Mouse (Mus musculus) midbrain, embryonic 12.5 days (tissue): Measurements from ENCODE around the gene Syn3. TPM values are rescaled to one million over a fixed set of nuclear protein-coding genes. Genes with fewer than 3 reads are reported as not detected.

Experiments
- ATAC-seq: fragments of 200-750 bp; cut with Nextera tagmentation; 2 replicates; pipeline ENCODE4 v1.8.0; 2017; ENCODE audit warnings: low read depth, moderate TSS enrichment, moderate library complexity; ENCODE audit not compliant: low FRiP score
- H3K27ac ChIP-seq: fragments of 300-500 bp; sonication (generic); replicated peaks from 2 replicates; pipeline ENCODE4 v1.5.1; 2016; ENCODE audit warnings: mild to moderate bottlenecking
- H3K27me3 ChIP-seq: fragments of 300-500 bp; sonication (generic); 2 replicates; pipeline ENCODE4 v1.6.1; 2016; ENCODE audit warnings: mild to moderate bottlenecking
- H3K36me3 ChIP-seq: fragments of 300-500 bp; sonication (generic); 2 replicates; pipeline ENCODE4 v1.6.1; 2016
- H3K4me1 ChIP-seq: fragments of 300-500 bp; sonication (generic); 2 replicates; pipeline ENCODE4 v1.6.1; 2016
- H3K4me2 ChIP-seq: fragments of 300-500 bp; sonication (generic); replicated peaks from 2 replicates; pipeline ENCODE4 v1.6.1; 2016; ENCODE audit warnings: mild to moderate bottlenecking, moderate library complexity
- H3K4me3 ChIP-seq: fragments of 300-500 bp; sonication (generic); 2 replicates; pipeline ENCODE4 v1.5.1; 2016; ENCODE audit warnings: mild to moderate bottlenecking
- H3K9ac ChIP-seq: fragments of 300-500 bp; sonication (generic); replicated peaks from 2 replicates; pipeline ENCODE4 v1.6.1; 2016; ENCODE audit warnings: mild to moderate bottlenecking, moderate library complexity
- H3K9me3 ChIP-seq: fragments of 300-500 bp; sonication (generic); 2 replicates; pipeline ENCODE4 v1.6.1; 2016; ENCODE audit warnings: mild to moderate bottlenecking
- WGBS: fragments of 180-500 bp; shearing (Covaris S2); methylation state at CpG from one replicate; pipeline ENCODE4 v1.1.7; 2016; 5-methylcytosine and 5-hydroxymethylcytosine counted together
- polyA plus RNA-seq: library from polyadenylated mRNA; unstranded; fragments of >200 nt; fragmentation: Nextera tagmentation; extraction: Ambion mirVana; gene quantifications from 2 replicates; pipeline ENCODE4 v1.2.1, GENCODE M21; 2016

The Syn3 gene
- polyA plus RNA-seq, 1 experiment from 2014 or later: 7.3 TPM

DNA sequence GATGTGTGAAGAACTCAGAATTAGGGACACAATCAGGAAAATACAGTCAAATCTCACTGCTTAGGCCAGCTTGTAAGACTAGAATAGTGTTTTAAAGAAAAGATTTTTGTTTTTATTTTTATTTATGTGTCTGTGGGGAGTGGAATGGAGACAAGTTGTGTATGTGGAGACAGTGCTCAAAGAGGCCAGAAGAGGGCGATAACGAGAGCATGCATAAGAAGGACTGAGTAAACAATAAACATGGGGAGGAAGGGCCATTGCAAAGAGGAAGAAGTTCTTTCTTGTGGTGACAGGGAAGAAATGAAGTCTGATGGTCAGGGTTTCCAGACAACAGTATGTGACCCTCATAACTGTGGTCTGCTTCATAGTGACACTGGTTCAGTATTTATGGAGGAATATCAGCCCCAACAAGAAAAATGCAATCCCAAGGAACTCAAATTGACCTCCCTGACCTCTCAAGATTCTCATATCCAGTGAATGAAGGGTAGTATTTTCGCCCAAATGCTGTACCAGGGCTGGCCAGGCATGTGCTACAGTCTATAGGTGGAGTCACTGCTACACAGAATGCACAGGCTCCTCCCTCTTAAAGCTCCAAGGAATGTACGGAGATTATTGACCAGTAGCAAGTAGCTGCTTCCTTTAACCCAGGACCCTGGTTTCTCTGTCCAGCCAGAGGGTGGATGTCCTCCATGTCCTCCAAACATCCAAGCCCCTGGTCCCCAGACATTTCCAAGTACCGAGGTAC, 141.7 kb downstream of the Syn3 start:
- Histone ChIP-seq H3K9me3 (no peaks in the 10 kb centered on the region), H3K36me3 (no peaks in the 10 kb centered on the region), H3K4me3 (no peak overlapping the region), H3K27me3 (no peaks in the 10 kb centered on the region), H3K4me1 (no peaks in the 10 kb centered on the region), H3K4me2 (no peak overlapping the region), H3K9ac (no peak overlapping the region), H3K27ac (no peak overlapping the region)
- 58% methylated on average over 5 of the region's 5 CpGs for WGBS
- no peak for ATAC-seq

DNA sequence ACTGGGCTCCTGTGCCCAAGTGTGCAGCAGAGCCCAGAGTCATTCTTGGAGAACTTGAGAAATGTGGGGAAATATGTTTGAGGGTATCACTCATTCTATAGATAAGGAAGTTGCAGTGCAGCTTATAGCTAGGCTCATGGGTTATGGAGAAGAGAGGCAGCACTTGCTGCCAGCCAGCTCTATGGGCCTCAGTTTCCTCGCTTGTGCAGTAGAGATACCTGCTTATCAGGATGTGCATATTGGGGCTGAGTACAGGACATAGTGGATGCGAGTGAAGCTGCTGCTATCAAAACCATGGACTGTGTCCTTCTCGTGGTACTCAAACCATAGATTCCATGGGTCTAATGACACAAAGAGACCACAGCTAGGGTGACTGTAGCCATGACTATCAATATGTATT, 146.2 kb downstream of the Syn3 start:
- no peak overlapping the region for H3K9ac ChIP-seq
- WGBS: 80% methylated on average over 3 of the region's 3 CpGs
- H3K4me3 ChIP-seq: no peak overlapping the region
- H3K4me1 ChIP-seq: no peaks in the 10 kb centered on the region
- no peak overlapping the region for H3K4me2 ChIP-seq
- no peak overlapping the region for H3K27ac ChIP-seq
- no peaks in the 10 kb centered on the region for H3K9me3 ChIP-seq
- no peaks in the 10 kb centered on the region for H3K36me3 ChIP-seq
- ATAC-seq: no peak
- no peaks in the 10 kb centered on the region for H3K27me3 ChIP-seq

DNA sequence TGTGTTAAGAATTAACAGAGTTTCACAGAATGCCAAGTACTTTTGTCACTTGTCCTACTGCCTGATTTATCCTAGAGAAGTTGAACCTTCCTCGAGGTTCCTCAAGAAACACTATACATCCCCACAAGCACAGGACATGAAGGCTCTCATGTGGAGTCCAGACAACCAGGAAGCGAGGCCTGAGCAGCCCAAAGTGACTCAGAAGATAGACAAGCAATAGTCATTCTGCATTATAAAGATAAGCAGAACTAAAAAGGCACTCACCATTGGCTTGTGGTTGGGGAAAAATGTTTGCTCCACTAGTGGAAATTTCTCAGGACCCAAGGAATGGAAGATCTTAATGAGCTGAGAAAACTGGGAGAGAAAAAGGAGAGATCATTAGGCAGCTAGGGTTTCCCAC, 147.4 kb downstream of the Syn3 start:
- no peak overlapping the region for H3K4me3 ChIP-seq
- H3K27ac ChIP-seq: no peak overlapping the region
- no peak overlapping the region for H3K4me2 ChIP-seq
- ATAC-seq: no peak
- H3K36me3 ChIP-seq: no peaks in the 10 kb centered on the region
- 90% methylated on average over 2 of the region's 2 CpGs for WGBS
- H3K4me1 ChIP-seq: no peaks in the 10 kb centered on the region
- no peaks in the 10 kb centered on the region for H3K9me3 ChIP-seq
- H3K27me3 ChIP-seq: no peaks in the 10 kb centered on the region
- no peak overlapping the region for H3K9ac ChIP-seq

DNA sequence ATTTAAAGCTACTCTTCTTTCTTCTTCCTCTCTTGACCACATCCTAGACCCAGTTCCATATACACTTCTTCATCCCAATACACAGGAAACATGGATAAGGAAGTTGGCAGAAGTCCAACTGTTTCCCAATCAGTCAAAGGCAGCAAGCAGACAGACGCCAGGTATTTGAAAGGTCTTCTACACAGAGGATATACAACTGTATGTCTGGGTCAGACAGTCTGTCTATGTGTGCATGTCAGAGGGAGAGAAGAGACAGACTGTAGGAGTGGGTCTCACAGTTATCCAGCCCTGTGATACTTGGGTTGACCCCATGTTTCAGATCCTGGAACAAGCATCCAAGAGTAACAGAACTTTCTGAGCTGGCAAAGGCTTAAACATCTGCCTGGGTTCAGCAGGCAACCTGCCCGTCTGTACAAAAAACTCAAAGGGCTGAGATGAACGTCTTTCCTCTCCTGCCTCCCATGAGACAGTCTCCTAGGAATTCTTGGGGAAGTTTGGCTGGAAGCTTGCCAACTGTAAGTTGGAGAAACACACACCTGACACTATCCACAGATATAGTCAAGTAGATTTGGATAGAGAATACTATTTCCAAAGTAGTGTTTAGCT, 152.4 kb downstream of the Syn3 start:
- Histone ChIP-seq H3K27ac (no peak overlapping the region), H3K4me3 (no peak overlapping the region), H3K27me3 (no peaks in the 10 kb centered on the region), H3K36me3 (0 out of 2 replicates have a peak, but pooled peaks cover 5% of the 10 kb centered on the region), H3K4me1 (peaks cover 8% of the 10 kb centered on the region; the same call in 1 of the 2 replicates), H3K9me3 (no peaks in the 10 kb centered on the region), H3K4me2 (no peak overlapping the region), H3K9ac (no peak overlapping the region)
- no peak for ATAC-seq
- WGBS: 85% methylated on average over 3 of the region's 3 CpGs

DNA sequence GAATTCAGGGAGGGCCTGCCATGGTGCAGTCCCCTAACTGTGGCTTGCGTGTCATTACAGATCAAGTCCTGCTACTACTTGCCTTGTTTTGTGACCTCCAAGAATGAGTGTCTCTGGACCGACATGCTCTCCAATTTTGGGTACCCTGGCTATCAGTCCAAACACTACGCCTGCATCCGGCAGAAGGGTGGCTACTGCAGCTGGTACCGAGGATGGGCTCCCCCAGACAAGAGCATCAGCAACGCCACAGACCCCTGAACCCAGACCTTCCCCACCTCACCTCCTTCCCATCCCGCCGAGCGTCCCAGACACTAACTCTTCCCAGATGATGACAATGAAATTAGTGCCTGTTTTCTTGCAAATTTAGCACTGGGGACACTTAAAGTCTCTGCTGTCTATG, 153.1 kb downstream of the Syn3 start:
- Histone ChIP-seq H3K27me3 (no peaks in the 10 kb centered on the region), H3K9me3 (no peaks in the 10 kb centered on the region), H3K9ac (no peak overlapping the region), H3K4me2 (no peak overlapping the region), H3K27ac (no peak overlapping the region), H3K36me3 (0 out of 2 replicates have a peak, but pooled peaks cover 5% of the 10 kb centered on the region), H3K4me1 (peaks cover 11% of the 10 kb centered on the region; the same call in 1 of the 2 replicates), H3K4me3 (no peak overlapping the region)
- WGBS: 95% methylated on average over 9 of the region's 9 CpGs
- ATAC-seq: no peak

DNA sequence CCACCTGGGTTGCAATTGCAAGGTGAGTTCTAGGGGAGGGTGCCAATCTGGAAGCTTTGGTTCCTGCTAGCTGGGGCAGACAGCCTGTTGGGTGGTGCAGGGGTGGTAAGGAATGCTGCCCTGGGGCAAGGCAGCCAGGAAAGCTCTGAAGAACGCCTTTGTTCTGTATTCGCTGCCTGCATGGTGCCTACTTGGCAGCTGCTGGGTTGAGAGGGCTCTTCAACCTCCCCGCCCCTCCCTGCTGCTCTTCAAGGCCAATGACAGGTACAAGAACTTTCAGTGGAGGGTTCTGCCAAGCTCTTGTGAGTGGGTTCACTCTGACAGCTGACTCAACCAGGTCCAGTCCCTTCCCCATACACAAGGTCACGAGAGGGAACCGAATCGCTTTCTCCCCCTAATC, 154.0 kb downstream of the Syn3 start:
- Histone ChIP-seq H3K9ac (no peak overlapping the region), H3K36me3 (0 out of 2 replicates have a peak, but pooled peaks cover 5% of the 10 kb centered on the region), H3K4me2 (no peak overlapping the region), H3K9me3 (no peaks in the 10 kb centered on the region), H3K27me3 (no peaks in the 10 kb centered on the region), H3K4me1 (peaks cover 11% of the 10 kb centered on the region; the same call in 1 of the 2 replicates), H3K27ac (no peak overlapping the region), H3K4me3 (no peak overlapping the region)
- no peak for ATAC-seq
- 88% methylated on average over 6 of the region's 6 CpGs for WGBS

DNA sequence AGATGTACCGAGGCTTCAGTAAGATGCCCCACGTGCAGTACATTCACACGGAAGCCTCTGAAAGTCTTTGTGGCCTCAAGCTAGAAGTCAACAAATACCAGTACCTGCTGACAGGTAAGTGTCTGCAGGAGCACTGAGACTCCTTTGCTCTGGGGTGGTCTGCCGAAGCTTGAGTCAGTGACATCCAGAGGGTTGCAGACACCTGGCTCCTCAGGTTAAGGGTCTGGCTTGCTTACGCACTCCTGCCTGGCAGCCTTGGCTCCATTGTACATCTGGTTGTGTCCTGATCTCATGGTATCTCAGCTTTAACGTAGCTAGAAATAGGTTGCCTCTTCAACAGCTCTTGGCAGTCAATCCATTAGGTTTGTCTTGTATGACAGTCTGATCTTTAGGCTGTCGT, 154.8 kb downstream of the Syn3 start:
- Histone ChIP-seq H3K4me3 (no peak overlapping the region), H3K9me3 (no peaks in the 10 kb centered on the region), H3K27me3 (no peaks in the 10 kb centered on the region), H3K9ac (no peak overlapping the region), H3K36me3 (0 out of 2 replicates have a peak, but pooled peaks cover 5% of the 10 kb centered on the region), H3K27ac (no peak overlapping the region), H3K4me2 (no peak overlapping the region), H3K4me1 (peaks cover 11% of the 10 kb centered on the region; the same call in 1 of the 2 replicates)
- WGBS: 96% methylated on average over 7 of the region's 7 CpGs
- ATAC-seq: no peak

DNA sequence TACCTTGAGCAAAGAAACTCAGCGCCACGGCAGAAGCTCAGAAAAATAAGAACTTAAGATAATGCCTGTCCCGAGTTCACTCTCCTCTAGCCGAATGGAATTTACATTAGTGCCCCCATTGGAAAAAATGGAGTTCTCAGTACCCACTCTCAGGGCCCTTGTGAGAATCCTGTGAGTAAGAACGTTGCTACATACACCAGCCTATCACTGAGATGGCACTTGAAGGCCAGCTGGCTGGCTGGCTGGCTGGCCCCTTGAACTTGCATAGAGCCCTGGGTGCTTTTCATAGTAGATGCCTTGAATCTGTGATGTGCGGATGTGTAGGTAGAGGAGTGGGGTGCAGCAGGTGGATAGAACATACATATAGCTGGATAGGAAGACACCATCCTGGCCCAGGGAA, 155.3 kb downstream of the Syn3 start:
- ATAC-seq: no peak

DNA sequence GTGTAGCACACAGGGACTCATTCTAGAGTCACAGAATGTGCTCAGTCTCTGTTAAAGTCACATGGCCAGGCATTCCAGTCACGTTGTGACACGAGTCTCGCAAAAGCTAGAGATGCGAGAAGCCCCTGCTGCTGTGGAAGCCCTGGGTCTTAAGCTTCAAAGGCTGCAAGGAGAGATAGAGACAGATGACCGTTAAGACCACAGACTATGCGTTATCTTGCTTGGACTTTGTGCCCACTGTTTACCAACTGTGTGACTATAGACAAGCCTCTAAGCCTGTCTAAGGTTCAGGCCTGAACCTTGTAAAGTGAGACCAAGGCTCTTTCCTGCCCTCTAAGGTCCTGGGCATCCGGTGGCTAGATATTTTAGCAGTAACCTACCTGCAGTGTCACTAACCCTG, 156.0 kb downstream of the Syn3 start:
- no peak overlapping the region for H3K27ac ChIP-seq
- 0 out of 2 replicates have a peak, but pooled peaks cover 5% of the 10 kb centered on the region for H3K36me3 ChIP-seq
- no peak overlapping the region for H3K4me3 ChIP-seq
- H3K4me1 ChIP-seq: peaks cover 16% of the 10 kb centered on the region
- no peak for ATAC-seq
- no peaks in the 10 kb centered on the region for H3K27me3 ChIP-seq
- H3K4me2 ChIP-seq: no peak overlapping the region
- no peaks in the 10 kb centered on the region for H3K9me3 ChIP-seq
- no peak overlapping the region for H3K9ac ChIP-seq
- 56% methylated on average over 7 of the region's 7 CpGs for WGBS

More for the DNA sequence above, 155.3 kb downstream of the Syn3 start:
- H3K27me3 ChIP-seq: no peaks in the 10 kb centered on the region
- no peak overlapping the region for H3K4me2 ChIP-seq
- no peaks in the 10 kb centered on the region for H3K9me3 ChIP-seq
- no peak overlapping the region for H3K4me3 ChIP-seq
- no peak overlapping the region for H3K9ac ChIP-seq
- H3K27ac ChIP-seq: no peak overlapping the region
- peaks cover 12% of the 10 kb centered on the region; the same call in 1 of the 2 replicates for H3K4me1 ChIP-seq
- WGBS: 87% methylated on average over 6 of the region's 6 CpGs
- H3K36me3 ChIP-seq: 0 out of 2 replicates have a peak, but pooled peaks cover 5% of the 10 kb centered on the region

DNA sequence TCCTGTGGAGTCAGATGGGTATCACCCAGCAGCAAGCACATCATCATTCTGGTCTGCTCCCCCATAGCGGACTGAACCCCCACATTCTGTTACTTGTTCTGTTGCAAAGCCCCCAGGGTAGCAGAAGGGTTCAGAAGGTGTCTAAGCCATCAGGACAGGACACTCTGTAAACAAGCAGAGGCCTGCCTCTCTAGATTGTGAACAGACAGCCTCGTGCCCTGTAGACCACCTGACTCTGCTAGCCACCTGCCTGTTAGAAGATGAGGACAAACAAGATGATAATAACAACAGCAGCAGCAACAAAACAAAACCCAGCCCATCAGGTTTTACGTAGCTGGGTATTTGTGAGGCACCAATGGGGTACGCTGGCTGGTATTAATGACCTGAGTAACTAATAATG, 156.5 kb downstream of the Syn3 start:
- Histone ChIP-seq H3K36me3 (0 out of 2 replicates have a peak, but pooled peaks cover 5% of the 10 kb centered on the region), H3K9ac (no peak overlapping the region), H3K4me1 (peaks cover 16% of the 10 kb centered on the region), H3K27me3 (no peaks in the 10 kb centered on the region), H3K27ac (no peak overlapping the region), H3K4me2 (no peak overlapping the region), H3K9me3 (no peaks in the 10 kb centered on the region), H3K4me3 (no peak overlapping the region)
- no peak for ATAC-seq
- 80% methylated on average over 4 of the region's 4 CpGs for WGBS

DNA sequence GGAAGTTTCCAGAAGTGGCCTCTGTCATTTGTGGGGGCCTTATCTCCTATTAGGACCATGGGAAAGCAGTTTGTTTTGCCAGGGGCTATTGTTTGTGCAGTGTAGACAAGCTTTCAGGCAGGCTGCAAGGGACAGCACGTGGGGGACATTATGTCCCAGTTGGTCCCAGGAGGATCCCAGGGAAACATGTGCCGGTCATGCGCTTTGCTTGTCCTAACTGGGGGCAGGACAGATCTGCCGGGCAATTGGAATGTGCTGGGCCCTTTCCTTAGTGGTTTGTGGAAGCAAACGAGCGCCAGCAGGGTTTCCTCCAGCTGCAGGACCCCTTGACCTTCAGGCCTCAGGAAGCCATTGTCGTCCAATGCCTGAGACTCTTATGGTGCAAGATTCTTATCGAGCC, 157.1 kb downstream of the Syn3 start:
- 32% methylated on average over 8 of the region's 8 CpGs for WGBS
- Histone ChIP-seq H3K4me3 (no peak overlapping the region), H3K27me3 (no peaks in the 10 kb centered on the region), H3K27ac (no peak overlapping the region), H3K36me3 (0 out of 2 replicates have a peak, but pooled peaks cover 5% of the 10 kb centered on the region), H3K4me2 (no peak overlapping the region), H3K9ac (no peak overlapping the region), H3K9me3 (no peaks in the 10 kb centered on the region), H3K4me1 (peaks cover 16% of the 10 kb centered on the region)
- ATAC-seq: no peak

DNA sequence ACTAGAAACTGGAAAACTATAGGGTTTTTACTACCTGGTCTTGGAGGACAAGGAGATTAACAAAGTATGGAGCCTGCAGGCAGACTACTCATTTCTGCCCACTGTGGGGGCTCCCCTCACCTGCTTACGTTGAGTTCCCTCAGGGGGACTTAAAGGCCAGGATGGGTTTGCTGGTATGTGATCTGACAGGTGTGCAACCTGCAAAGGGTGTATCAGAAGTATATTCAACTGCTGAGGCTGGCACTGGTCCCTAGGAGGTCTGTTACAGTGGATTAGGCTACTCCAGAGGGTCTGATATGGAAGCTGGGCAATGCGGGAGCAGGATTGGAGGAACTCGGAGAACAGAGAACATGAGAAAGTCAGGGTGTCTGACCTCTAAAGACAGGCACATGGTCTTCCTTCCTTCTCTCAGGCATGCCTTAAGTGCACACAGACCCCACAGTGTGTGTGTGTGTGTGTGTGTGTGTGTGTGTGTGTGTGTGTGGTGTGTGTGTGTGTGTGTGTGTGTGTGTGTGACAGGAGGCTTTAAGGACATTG, 157.6 kb downstream of the Syn3 start:
- WGBS: 67% methylated on average over 3 of the region's 3 CpGs
- H3K36me3 ChIP-seq: 0 out of 2 replicates have a peak, but pooled peaks cover 5% of the 10 kb centered on the region
- ATAC-seq: no peak

More for the DNA sequence above, 157.6 kb downstream of the Syn3 start:
- Histone ChIP-seq H3K4me3 (no peak overlapping the region), H3K27ac (no peak overlapping the region), H3K27me3 (no peaks in the 10 kb centered on the region), H3K4me2 (no peak overlapping the region), H3K4me1 (peaks cover 16% of the 10 kb centered on the region), H3K9ac (no peak overlapping the region), H3K9me3 (no peaks in the 10 kb centered on the region)
